Mouse (Mus musculus): Measurements from ENCODE around the gene Grin2c.

GRCm38 (mm10) chr11:115308781-115309180, 41.7 kb upstream of the Grin2c start:
- TF ChIP-seq CTCF (IDR thresholded peaks at IDR 0.05; ENCODE audit: low read depth) (no peak), EP300 (IDR thresholded peaks at IDR 0.05; ENCODE audit: low read depth) (no peak)

Measured in liver, postnatal 0 days (tissue).